Mouse (Mus musculus): Measurements from ENCODE around the gene Swap70.

Gene Swap70

GRCm38 (mm10) chr7:110298090-110298489 lies 76.6 kb downstream of the Swap70 start:
- ATAC-seq (ENCODE audit: insufficient number of reproducible peaks, low FRiP score, low TSS enrichment), result no peak

- no peak for ATAC-seq (ENCODE audit: insufficient number of reproducible peaks, low FRiP score, low TSS enrichment)
Measured at GRCm38 (mm10) chr7:110298739-110299410, 77.4 kb downstream of the Swap70 start.

GRCm38 (mm10) chr7:110302886-110303285 lies 81.4 kb downstream of the Swap70 start:
- ATAC-seq (ENCODE audit: insufficient number of reproducible peaks, low FRiP score, low TSS enrichment), result no peak

- no peak for ATAC-seq (ENCODE audit: insufficient number of reproducible peaks, low FRiP score, low TSS enrichment)
Measured at GRCm38 (mm10) chr7:110305486-110305885, 84.0 kb downstream of the Swap70 start.

GRCm38 (mm10) chr7:110306281-110306680 lies 84.8 kb downstream of the Swap70 start:
- no peak for ATAC-seq (ENCODE audit: insufficient number of reproducible peaks, low FRiP score, low TSS enrichment)

GRCm38 (mm10) chr7:110307741-110308140 lies 86.2 kb downstream of the Swap70 start:
- ATAC-seq (ENCODE audit: insufficient number of reproducible peaks, low FRiP score, low TSS enrichment), result no peak

GRCm38 (mm10) chr7:110309246-110309645 lies 87.7 kb downstream of the Swap70 start:
- no peak for ATAC-seq (ENCODE audit: insufficient number of reproducible peaks, low FRiP score, low TSS enrichment)

- no peak for ATAC-seq (ENCODE audit: insufficient number of reproducible peaks, low FRiP score, low TSS enrichment)
Measured at GRCm38 (mm10) chr7:110313392-110314055, 92.0 kb downstream of the Swap70 start.

- ATAC-seq (ENCODE audit: insufficient number of reproducible peaks, low FRiP score, low TSS enrichment), result peak; percentile 74; the same call in 1 of the 2 replicates
Measured at GRCm38 (mm10) chr7:110314401-110314890, 92.9 kb downstream of the Swap70 start.

- no peak for ATAC-seq (ENCODE audit: insufficient number of reproducible peaks, low FRiP score, low TSS enrichment)
Measured at GRCm38 (mm10) chr7:110315352-110315751, 93.8 kb downstream of the Swap70 start.

GRCm38 (mm10) chr7:110317412-110317811 lies 95.9 kb downstream of the Swap70 start:
- no peak for ATAC-seq (ENCODE audit: insufficient number of reproducible peaks, low FRiP score, low TSS enrichment)

GRCm38 (mm10) chr7:110318971-110319519 lies 97.5 kb downstream of the Swap70 start:
- no peak for ATAC-seq (ENCODE audit: insufficient number of reproducible peaks, low FRiP score, low TSS enrichment)

- no peak for ATAC-seq (ENCODE audit: insufficient number of reproducible peaks, low FRiP score, low TSS enrichment)
Measured at GRCm38 (mm10) chr7:110321106-110321505, 99.6 kb downstream of the Swap70 start.

GRCm38 (mm10) chr7:110324852-110325251 lies 103.3 kb downstream of the Swap70 start:
- ATAC-seq (ENCODE audit: insufficient number of reproducible peaks, low FRiP score, low TSS enrichment), result no peak

GRCm38 (mm10) chr7:110325381-110326110 lies 104.0 kb downstream of the Swap70 start:
- ATAC-seq (ENCODE audit: insufficient number of reproducible peaks, low FRiP score, low TSS enrichment), result no peak

Data from cerebellum, adult (tissue).